Mouse (Mus musculus): ENCODE data around the gene Rps15a. TPM values are rescaled to one million over a fixed set of nuclear protein-coding genes. Genes with fewer than 3 reads are reported as not detected.

The Rps15a gene
- polyA plus RNA-seq, 1 experiment from 2014 or later: 1,838 TPM

- DNase-seq (ENCODE audit: low read depth, low spot score) (no peak), ATAC-seq (no peak)
- ChIA-PET CTCF (interaction anchor here (1.1 to 1.6 kb wide), 2 partner anchors 9 to 730 kb away, joined by 3 to 4 read pairs; no protein-coding TSS in a partner anchor), POLR2A (no interaction called here)
- no peaks in the 10 kb centered on the region for H3K27me3 ChIP-seq
- in situ Hi-C loops (cut with MboI; ENCODE audit: low pct_unique_long_range_greater_than_20kb): loop anchor here (5.0 to 25.0 kb wide), 3 partner anchors 584 to 1458 kb away; partner anchors contain the start of gene Xylt1
- no peak for TF ChIP-seq CTCF (IDR thresholded peaks at IDR 0.05)
These were observed 13.1 kb downstream of the Rps15a start for GRCm38 (mm10) chr7:118102678-118103461.

DNA sequence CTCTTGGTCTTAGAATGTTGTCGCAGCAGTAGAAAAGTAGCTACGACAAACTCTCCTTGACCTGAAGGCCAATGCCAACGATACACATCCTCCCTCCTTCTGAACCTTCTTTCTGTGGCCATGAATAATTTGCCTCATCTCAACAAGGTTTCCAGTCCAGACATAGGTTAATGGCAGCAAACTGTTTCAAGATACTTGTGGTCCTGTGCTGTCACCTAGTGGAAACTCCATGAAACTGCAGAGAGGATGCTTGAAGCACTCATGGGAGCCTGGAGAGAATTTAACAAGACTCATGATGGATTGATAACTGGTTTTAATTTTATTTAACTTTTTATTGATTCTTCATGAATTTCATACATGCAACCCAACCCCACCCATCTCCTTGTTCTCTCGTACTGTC, 13.8 kb downstream of the Rps15a start:
- in situ Hi-C loops (cut with MboI; ENCODE audit: low pct_unique_long_range_greater_than_20kb): loop anchor here (5.0 to 25.0 kb wide), 3 partner anchors 585 to 1457 kb away; partner anchors contain the start of gene Xylt1
- CTCF ChIA-PET: interaction anchor here (1.1 to 1.6 kb wide), 2 partner anchors 9 to 729 kb away, joined by 3 to 4 read pairs; no protein-coding TSS in a partner anchor
- peak; percentile 38 for ATAC-seq
- no peak for DNase-seq (ENCODE audit: low read depth, low spot score)
- POLR2A ChIA-PET: no interaction called here
- H3K27me3 ChIP-seq: no peaks in the 10 kb centered on the region
- peak; percentile 94 for TF ChIP-seq CTCF (IDR thresholded peaks at IDR 0.05)

DNA sequence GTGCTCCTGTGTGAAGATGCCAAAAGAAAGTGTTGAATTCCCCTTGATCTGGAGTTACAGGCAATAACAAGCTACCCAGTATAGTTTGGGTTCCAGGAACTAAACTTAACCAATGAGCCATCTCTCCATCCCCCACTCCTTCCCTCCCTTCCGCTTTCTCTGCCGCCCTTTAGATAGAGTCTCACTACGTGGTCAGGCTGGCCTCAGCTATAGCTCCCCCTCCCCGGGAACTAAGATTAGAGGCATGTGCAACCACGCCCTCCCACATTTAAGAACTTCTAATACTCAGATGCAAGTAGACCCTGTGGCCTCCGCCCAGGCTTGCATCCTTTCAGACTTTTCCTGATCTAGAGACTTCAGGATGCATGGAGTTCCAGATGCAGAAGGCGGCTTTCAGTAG, 18.4 kb downstream of the Rps15a start:
- ChIA-PET POLR2A (no interaction called here), CTCF (interaction anchor here (1.5 kb wide), 1 partner anchor 16 kb away, joined by 3 read pairs; no protein-coding TSS in a partner anchor)
- DNase-seq (ENCODE audit: low read depth, low spot score) (no peak), ATAC-seq (no peak)
- H3K27me3 ChIP-seq: no peaks in the 10 kb centered on the region
- TF ChIP-seq CTCF (IDR thresholded peaks at IDR 0.05): no peak
- in situ Hi-C loops (cut with MboI; ENCODE audit: low pct_unique_long_range_greater_than_20kb): no loop called here

- ChIA-PET POLR2A (no interaction called here), CTCF (no interaction called here)
- DNase-seq (ENCODE audit: low read depth, low spot score) (no peak), ATAC-seq (no peak)
- no peak for TF ChIP-seq CTCF (IDR thresholded peaks at IDR 0.05)
- H3K27me3 ChIP-seq: no peaks in the 10 kb centered on the region
- in situ Hi-C loops (cut with MboI; ENCODE audit: low pct_unique_long_range_greater_than_20kb): no loop called here
These were observed 36.0 kb downstream of the Rps15a start for GRCm38 (mm10) chr7:118079987-118080386.

GRCm38 (mm10) chr7:118079097-118079496, 36.9 kb downstream of the Rps15a start:
- CTCF ChIA-PET: no interaction called here
- DNase-seq (ENCODE audit: low read depth, low spot score) (no peak), ATAC-seq (no peak)
- in situ Hi-C loops (cut with MboI; ENCODE audit: low pct_unique_long_range_greater_than_20kb): no loop called here
- POLR2A ChIA-PET: no interaction called here
- TF ChIP-seq CTCF (IDR thresholded peaks at IDR 0.05): peak; percentile 36
- H3K27me3 ChIP-seq: no peaks in the 10 kb centered on the region

DNA sequence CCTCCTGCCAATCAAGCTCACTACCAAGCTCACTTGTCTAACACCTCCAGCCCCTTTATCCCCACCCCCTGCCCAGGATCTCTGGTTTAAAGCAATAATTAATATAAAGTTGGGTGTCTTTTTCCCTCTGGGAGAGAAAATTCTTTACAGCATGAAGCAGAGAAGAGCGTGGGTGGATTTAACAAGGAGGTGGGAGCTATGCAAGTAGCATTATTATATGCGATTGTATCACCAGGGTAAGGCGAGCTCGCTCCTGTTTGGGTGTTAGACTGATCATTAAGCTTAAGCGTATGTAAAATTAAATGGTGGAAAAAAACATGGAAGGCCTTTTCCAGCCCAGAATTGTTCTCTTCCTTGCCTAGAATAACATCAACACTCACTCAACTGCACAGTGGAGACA, 48.7 kb downstream of the Rps15a start:
- in situ Hi-C loops (cut with MboI; ENCODE audit: low pct_unique_long_range_greater_than_20kb): no loop called here
- TF ChIP-seq CTCF (IDR thresholded peaks at IDR 0.05): no peak
- ATAC-seq (no peak), DNase-seq (ENCODE audit: low read depth, low spot score) (no peak)
- peaks cover 3% of the 10 kb centered on the region for H3K27me3 ChIP-seq
- CTCF ChIA-PET: interaction anchor here (1.3 kb wide), 1 partner anchor 18 kb away, joined by 3 read pairs; no protein-coding TSS in a partner anchor
- POLR2A ChIA-PET: no interaction called here

- no peaks in the 10 kb centered on the region for H3K27me3 ChIP-seq
- peak; percentile 55 for TF ChIP-seq CTCF (IDR thresholded peaks at IDR 0.05)
- in situ Hi-C loops (cut with MboI; ENCODE audit: low pct_unique_long_range_greater_than_20kb): no loop called here
- ATAC-seq (no peak), DNase-seq (ENCODE audit: low read depth, low spot score) (no peak)
- POLR2A ChIA-PET: no interaction called here
- CTCF ChIA-PET: no interaction called here
These were observed 59.7 kb downstream of the Rps15a start for GRCm38 (mm10) chr7:118056300-118056699.

Other genes starting within 250 kb of the Rps15a start
- 296 TPM for gene Arl6ip1, start 13.5 kb upstream of the Rps15a start, polyA plus RNA-seq (2021)
- gene Smg1, start 127.5 kb upstream of the Rps15a start, polyA plus RNA-seq (2021): 30.6 TPM

All from Patski (cell line).